Mouse (Mus musculus): ENCODE data around the gene Fam174a. TPM values are rescaled to one million over a fixed set of nuclear protein-coding genes. Genes with fewer than 3 reads are reported as not detected.

Fam174a gene
- 27.2 and 30.9 TPM in 2 replicates for polyA plus RNA-seq (2012; rRNA removed)

DNA sequence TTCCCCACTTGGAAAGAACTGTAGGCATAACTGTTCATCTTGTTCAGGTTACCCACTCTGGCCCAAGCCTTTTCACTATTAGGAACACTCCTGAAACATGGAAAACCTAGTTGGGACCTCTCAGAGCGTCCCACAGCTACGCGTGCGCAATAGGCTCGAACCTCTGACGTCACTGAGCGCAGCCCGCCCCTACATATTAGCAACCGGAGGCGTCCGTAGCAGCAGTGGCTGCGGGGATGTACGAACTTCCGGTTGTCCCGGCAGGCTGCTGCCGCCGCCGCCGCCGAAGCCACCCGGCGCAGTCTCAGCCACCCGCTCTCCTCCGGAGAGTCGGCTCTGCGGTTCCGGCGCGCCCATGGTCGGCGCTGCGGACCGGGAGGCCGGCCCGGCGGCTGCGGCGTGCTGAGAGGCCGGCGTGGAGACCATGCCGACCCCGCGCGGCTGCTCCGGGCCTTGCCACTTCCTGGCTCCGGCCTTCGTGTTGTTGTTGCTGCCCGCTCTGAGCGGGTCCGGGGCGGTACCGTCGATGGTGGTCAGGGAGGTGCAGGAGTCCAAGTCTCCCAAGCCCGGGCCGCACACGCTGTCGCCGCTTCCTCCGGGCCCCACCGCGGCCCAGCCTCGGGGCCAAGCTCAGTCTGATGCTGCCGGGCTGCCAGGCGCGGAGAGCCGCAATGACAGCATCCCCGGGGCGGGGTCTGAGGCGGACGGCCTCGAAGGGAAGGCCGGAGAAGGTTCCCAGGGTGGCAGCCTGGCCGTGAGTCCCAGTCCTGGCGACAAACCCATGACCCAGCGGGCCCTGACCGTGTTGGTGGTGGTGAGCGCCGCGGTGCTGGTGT is at the start of gene Fam174a:
Gene Fam174a (plus strand): TSS at position 231 of the 836 bp plus-strand sequence.
- peak within 1 kb of the TSS; percentile 94 for H3K4me3 ChIP-seq (ENCODE audit: control insufficient read depth, low read depth, low read length)
- no peaks in the 10 kb centered on the region for H3K27me3 ChIP-seq (ENCODE audit: control insufficient read depth, insufficient read depth, low read length)
- no peaks in the 10 kb centered on the region for H3K4me1 ChIP-seq (ENCODE audit: control insufficient read depth, insufficient read depth, low read length)
- TF ChIP-seq POLR2A (IDR thresholded peaks at IDR 0.05; ENCODE audit: control insufficient read depth, low read depth, low read length) (peak; percentile 93), CTCF (IDR thresholded peaks at IDR 0.05; ENCODE audit: control insufficient read depth, insufficient read depth, insufficient replicate concordance, low read depth, low read length) (no peak)
- H3K27ac ChIP-seq (ENCODE audit: control insufficient read depth, insufficient read depth, low read depth, low read length), result peak within 1 kb of the TSS; percentile 73
- no peaks in the 10 kb centered on the region for H3K36me3 ChIP-seq (ENCODE audit: control insufficient read depth, insufficient read depth, low read length)

DNA sequence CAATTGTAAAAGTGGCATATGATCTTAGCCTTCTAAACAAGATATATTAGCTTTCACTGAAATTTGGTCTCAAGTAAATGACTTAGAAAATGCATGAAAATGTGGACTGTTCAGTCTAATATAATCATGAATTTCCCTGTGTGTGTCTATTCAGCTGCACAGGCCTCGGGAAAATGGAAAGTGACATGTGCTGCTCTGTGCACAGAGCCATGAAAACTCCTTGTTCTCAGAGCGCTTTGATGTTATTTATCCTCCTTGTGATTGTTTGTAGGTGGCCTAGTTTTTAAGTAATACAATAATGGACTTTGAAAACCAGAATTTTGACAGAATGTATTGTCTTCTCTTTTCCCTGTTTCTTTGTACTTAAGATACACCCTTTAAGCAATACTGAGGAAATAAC is 49.6 kb upstream of the Fam174a start:
- H3K4me1 ChIP-seq (ENCODE audit: control insufficient read depth, insufficient read depth, low read length), result no peaks in the 10 kb centered on the region
- no peak overlapping the region for H3K27ac ChIP-seq (ENCODE audit: control insufficient read depth, insufficient read depth, low read depth, low read length)
- no peak overlapping the region for H3K4me3 ChIP-seq (ENCODE audit: control insufficient read depth, low read depth, low read length)
- no peaks in the 10 kb centered on the region for H3K27me3 ChIP-seq (ENCODE audit: control insufficient read depth, insufficient read depth, low read length)
- no peaks in the 10 kb centered on the region for H3K36me3 ChIP-seq (ENCODE audit: control insufficient read depth, insufficient read depth, low read length)
- TF ChIP-seq POLR2A (IDR thresholded peaks at IDR 0.05; ENCODE audit: control insufficient read depth, low read depth, low read length) (no peak), CTCF (IDR thresholded peaks at IDR 0.05; ENCODE audit: control insufficient read depth, insufficient read depth, insufficient replicate concordance, low read depth, low read length) (no peak)

DNA sequence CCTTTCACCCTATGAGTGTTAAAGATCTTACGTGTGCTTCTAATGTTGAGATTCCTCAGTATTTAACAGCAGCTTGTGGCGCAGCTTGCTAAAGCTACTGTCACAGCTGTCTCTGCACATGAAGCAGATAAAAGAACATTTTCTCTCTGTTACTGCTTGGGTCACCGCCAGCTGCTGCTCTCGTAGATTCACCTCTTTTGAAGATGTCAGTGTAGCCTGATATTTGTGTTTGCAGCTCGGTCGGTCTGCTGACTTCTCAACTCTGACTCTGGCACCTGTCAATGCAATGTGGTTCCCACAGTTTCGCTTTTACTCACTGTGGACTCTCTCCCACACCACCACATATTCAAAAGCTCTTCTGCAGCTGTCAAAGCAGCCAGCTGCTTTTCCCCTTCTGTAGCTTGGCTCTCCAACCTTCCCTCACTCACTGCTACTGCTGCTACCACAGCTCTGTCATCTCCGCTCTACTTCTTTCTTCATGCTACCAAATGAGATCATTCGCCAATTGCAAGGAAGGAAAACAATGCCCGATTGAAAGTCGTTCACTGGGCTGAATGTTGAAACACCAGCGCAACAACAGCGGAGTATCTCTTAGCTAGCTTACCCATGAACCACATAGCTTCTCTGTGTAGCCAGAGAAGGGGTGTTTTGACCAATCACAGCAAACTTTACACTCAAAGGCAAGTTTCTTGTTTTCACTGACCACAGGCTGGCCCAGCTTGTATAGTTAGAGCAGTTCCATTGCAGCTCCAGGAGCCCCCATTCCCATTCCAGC is 45.3 kb upstream of the Fam174a start:
- Histone ChIP-seq H3K4me3 (ENCODE audit: control insufficient read depth, low read depth, low read length) (no peak overlapping the region), H3K27ac (ENCODE audit: control insufficient read depth, insufficient read depth, low read depth, low read length) (no peak overlapping the region), H3K27me3 (ENCODE audit: control insufficient read depth, insufficient read depth, low read length) (no peaks in the 10 kb centered on the region), H3K36me3 (ENCODE audit: control insufficient read depth, insufficient read depth, low read length) (no peaks in the 10 kb centered on the region), H3K4me1 (ENCODE audit: control insufficient read depth, insufficient read depth, low read length) (no peaks in the 10 kb centered on the region)
- TF ChIP-seq CTCF (IDR thresholded peaks at IDR 0.05; ENCODE audit: control insufficient read depth, insufficient read depth, insufficient replicate concordance, low read depth, low read length) (no peak), POLR2A (IDR thresholded peaks at IDR 0.05; ENCODE audit: control insufficient read depth, low read depth, low read length) (no peak)

DNA sequence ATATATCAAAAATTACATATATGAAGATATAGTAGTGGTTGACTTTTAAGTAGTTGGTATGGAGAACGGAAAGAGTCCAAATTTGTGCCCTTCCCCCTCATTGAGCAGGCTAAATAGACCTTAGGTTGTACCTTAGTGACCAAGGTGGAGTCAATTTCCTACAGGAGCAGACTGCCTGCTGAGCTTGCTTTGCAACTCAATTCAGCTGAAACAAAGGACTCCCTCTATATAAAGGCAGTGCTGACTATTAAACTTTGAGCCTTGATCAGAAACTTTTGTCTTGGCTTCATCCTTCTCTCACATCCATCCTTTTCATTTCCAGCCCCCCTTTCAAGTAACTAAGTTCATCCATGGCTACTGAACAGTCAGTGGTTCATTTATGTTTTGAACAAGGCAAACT is 40.1 kb upstream of the Fam174a start:
- Histone ChIP-seq H3K4me1 (ENCODE audit: control insufficient read depth, insufficient read depth, low read length) (no peaks in the 10 kb centered on the region), H3K27me3 (ENCODE audit: control insufficient read depth, insufficient read depth, low read length) (no peaks in the 10 kb centered on the region), H3K27ac (ENCODE audit: control insufficient read depth, insufficient read depth, low read depth, low read length) (no peak overlapping the region), H3K4me3 (ENCODE audit: control insufficient read depth, low read depth, low read length) (no peak overlapping the region), H3K36me3 (ENCODE audit: control insufficient read depth, insufficient read depth, low read length) (no peaks in the 10 kb centered on the region)
- TF ChIP-seq POLR2A (IDR thresholded peaks at IDR 0.05; ENCODE audit: control insufficient read depth, low read depth, low read length), result no peak
- TF ChIP-seq CTCF (IDR thresholded peaks at IDR 0.05; ENCODE audit: control insufficient read depth, insufficient read depth, insufficient replicate concordance, low read depth, low read length), result no peak

DNA sequence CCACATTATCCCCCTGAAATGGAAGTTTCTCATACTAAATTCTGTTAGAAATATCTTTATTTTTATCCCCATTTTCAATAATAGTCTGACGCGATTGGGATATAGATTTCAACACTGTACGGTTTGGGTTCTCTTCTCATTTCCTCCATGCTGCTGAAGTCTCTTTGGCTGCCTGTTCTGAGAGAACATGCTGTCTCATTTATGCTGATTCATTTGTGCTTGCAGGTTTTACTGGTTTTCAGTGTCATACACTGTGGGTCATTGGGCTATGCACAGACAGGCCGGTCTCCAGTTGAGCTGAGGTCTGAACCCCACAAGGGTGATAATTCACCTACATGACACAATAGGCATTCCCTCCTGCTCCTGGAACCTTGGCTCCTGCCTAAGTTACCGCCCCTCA is 5.1 kb upstream of the Fam174a start:
- TF ChIP-seq POLR2A (IDR thresholded peaks at IDR 0.05; ENCODE audit: control insufficient read depth, low read depth, low read length) (no peak), CTCF (IDR thresholded peaks at IDR 0.05; ENCODE audit: control insufficient read depth, insufficient read depth, insufficient replicate concordance, low read depth, low read length) (no peak)
- Histone ChIP-seq H3K36me3 (ENCODE audit: control insufficient read depth, insufficient read depth, low read length) (no peaks in the 10 kb centered on the region), H3K27ac (ENCODE audit: control insufficient read depth, insufficient read depth, low read depth, low read length) (no peak overlapping the region)

DNA sequence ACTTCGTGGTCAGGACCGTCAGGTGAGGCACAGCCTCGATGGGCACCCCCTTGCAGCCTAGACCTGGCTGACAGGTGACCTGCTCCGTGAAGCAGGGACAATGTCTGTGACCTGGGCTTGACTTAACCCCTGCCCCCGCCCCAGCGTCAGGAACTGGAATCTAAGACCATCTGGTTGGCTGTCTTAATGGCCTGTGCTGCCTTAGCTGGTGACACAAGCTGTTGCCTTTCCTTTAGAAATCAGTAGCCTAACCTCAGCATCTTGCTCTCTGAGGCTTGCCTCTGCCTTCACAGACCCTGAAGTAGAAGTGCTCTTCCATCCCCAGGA is 769 bp downstream of the Fam174a start:
- no peaks in the 10 kb centered on the region for H3K27me3 ChIP-seq (ENCODE audit: control insufficient read depth, insufficient read depth, low read length)
- peak overlapping the region; percentile 94 for H3K4me3 ChIP-seq (ENCODE audit: control insufficient read depth, low read depth, low read length)
- H3K27ac ChIP-seq (ENCODE audit: control insufficient read depth, insufficient read depth, low read depth, low read length), result peak overlapping the region; percentile 73; the same call in 1 of the 2 replicates
- H3K36me3 ChIP-seq (ENCODE audit: control insufficient read depth, insufficient read depth, low read length), result no peaks in the 10 kb centered on the region
- H3K4me1 ChIP-seq (ENCODE audit: control insufficient read depth, insufficient read depth, low read length), result no peaks in the 10 kb centered on the region
- TF ChIP-seq CTCF (IDR thresholded peaks at IDR 0.05; ENCODE audit: control insufficient read depth, insufficient read depth, insufficient replicate concordance, low read depth, low read length) (no peak), POLR2A (IDR thresholded peaks at IDR 0.05; ENCODE audit: control insufficient read depth, low read depth, low read length) (no peak)

More for the DNA sequence above, 5.1 kb upstream of the Fam174a start:
- peaks cover 2% of the 10 kb centered on the region; the same call in 1 of the 2 replicates for H3K4me1 ChIP-seq (ENCODE audit: control insufficient read depth, insufficient read depth, low read length)
- H3K27me3 ChIP-seq (ENCODE audit: control insufficient read depth, insufficient read depth, low read length), result no peaks in the 10 kb centered on the region
- no peak overlapping the region for H3K4me3 ChIP-seq (ENCODE audit: control insufficient read depth, low read depth, low read length)

DNA sequence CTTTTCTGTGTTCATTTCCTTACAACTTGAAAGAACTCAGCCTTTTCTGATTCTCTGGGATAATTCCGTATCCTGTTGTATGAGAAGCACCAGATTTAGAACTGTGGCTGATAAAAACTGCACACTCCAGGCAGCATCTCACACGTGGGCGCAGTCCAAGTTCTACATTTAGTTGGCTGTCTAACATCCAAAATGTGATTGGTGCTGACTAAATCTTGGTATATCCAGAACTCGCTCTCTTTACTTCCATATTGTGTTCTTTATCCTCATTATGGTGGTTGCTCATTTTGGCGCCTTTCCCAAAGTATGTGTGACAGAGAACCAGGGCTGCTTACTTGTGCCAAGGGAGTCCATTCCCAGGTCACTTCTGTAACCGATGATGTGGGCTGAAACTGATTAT is 2.6 kb downstream of the Fam174a start:
- TF ChIP-seq POLR2A (IDR thresholded peaks at IDR 0.05; ENCODE audit: control insufficient read depth, low read depth, low read length), result no peak
- TF ChIP-seq CTCF (IDR thresholded peaks at IDR 0.05; ENCODE audit: control insufficient read depth, insufficient read depth, insufficient replicate concordance, low read depth, low read length), result no peak
- no peaks in the 10 kb centered on the region for H3K27me3 ChIP-seq (ENCODE audit: control insufficient read depth, insufficient read depth, low read length)
- H3K36me3 ChIP-seq (ENCODE audit: control insufficient read depth, insufficient read depth, low read length), result no peaks in the 10 kb centered on the region
- no peak overlapping the region for H3K27ac ChIP-seq (ENCODE audit: control insufficient read depth, insufficient read depth, low read depth, low read length)
- no peak overlapping the region; the same call in 1 of the 2 replicates for H3K4me3 ChIP-seq (ENCODE audit: control insufficient read depth, low read depth, low read length)
- H3K4me1 ChIP-seq (ENCODE audit: control insufficient read depth, insufficient read depth, low read length), result no peaks in the 10 kb centered on the region

Measured in testis, adult 2 months (tissue).